Mouse (Mus musculus) heart, embryonic 11.5 days (tissue): ENCODE measurements around the gene Ppara. TPM values are rescaled to one million over a fixed set of nuclear protein-coding genes. Genes with fewer than 3 reads are reported as not detected.
A peak's percentile ranks its signal among the peaks of the same experiment; 100 is the strongest.
"Not testable (repeated sequence)": the region's sequence is repeated elsewhere in the genome, so short reads cannot be mapped to it uniquely, and the experiment has no call there.

Experiments
- ATAC-seq: fragments of 200-750 bp; cut with Nextera tagmentation; replicated peaks from 2 replicates; pipeline ENCODE4 v1.8.0; 2017; ENCODE audit warnings: moderate library complexity; ENCODE audit not compliant: insufficient number of reproducible peaks, low FRiP score, low TSS enrichment
- H3K27ac ChIP-seq: fragments of 300-500 bp; sonication (generic); 2 replicates; pipeline ENCODE4 v1.5.1; 2014; ENCODE audit warnings: mild to moderate bottlenecking, low read depth, low read length
- H3K27me3 ChIP-seq: fragments of 300-500 bp; sonication (generic); 2 replicates; pipeline ENCODE4 v1.6.1; 2014; ENCODE audit warnings: mild to moderate bottlenecking, low read length, mixed read lengths; ENCODE audit not compliant: control insufficient read depth, insufficient read depth
- H3K36me3 ChIP-seq: fragments of 300-500 bp; sonication (generic); 2 replicates; pipeline ENCODE4 v1.6.1; 2014; ENCODE audit warnings: mild to moderate bottlenecking, low read length, moderate library complexity, mixed read lengths; ENCODE audit not compliant: control insufficient read depth, insufficient read depth
- H3K4me1 ChIP-seq: fragments of 300-500 bp; sonication (generic); 2 replicates; pipeline ENCODE4 v1.6.1; 2014; ENCODE audit warnings: low read length; ENCODE audit not compliant: control insufficient read depth, insufficient read depth
- H3K4me2 ChIP-seq: fragments of 300-500 bp; sonication (generic); 2 replicates; pipeline ENCODE4 v1.6.1; 2014; ENCODE audit warnings: mild to moderate bottlenecking, moderate library complexity
- H3K4me3 ChIP-seq: fragments of 300-500 bp; sonication (generic); 2 replicates; pipeline ENCODE4 v1.5.1; 2014; ENCODE audit warnings: low read depth, low read length
- H3K9ac ChIP-seq: fragments of 300-500 bp; sonication (generic); 2 replicates; pipeline ENCODE4 v1.6.1; 2014; ENCODE audit warnings: mild to moderate bottlenecking, low read depth, low read length, moderate library complexity
- H3K9me3 ChIP-seq: fragments of 300-500 bp; sonication (generic); replicated peaks from 2 replicates; pipeline ENCODE4 v1.6.1; 2016; ENCODE audit warnings: low read length; ENCODE audit not compliant: control insufficient read depth
- WGBS: fragments of 180-500 bp; shearing (Covaris S2); extraction: QIAGEN DNeasy Blood & Tissue Kit; methylation state at CpG from one replicate; pipeline ENCODE4 v1.1.7; 2014; ENCODE audit not compliant: insufficient replicate concordance; 5-methylcytosine and 5-hydroxymethylcytosine counted together
- polyA plus RNA-seq: library from polyadenylated mRNA; unstranded; fragments of >200 nt; fragmentation: Nextera tagmentation; extraction: Ambion mirVana; gene quantifications from 2 replicates; pipeline ENCODE4 v1.2.1, GENCODE M21; 2014

Ppara gene
- polyA plus RNA-seq, 1 experiment from 2014 or later = 2.8 TPM

DNA sequence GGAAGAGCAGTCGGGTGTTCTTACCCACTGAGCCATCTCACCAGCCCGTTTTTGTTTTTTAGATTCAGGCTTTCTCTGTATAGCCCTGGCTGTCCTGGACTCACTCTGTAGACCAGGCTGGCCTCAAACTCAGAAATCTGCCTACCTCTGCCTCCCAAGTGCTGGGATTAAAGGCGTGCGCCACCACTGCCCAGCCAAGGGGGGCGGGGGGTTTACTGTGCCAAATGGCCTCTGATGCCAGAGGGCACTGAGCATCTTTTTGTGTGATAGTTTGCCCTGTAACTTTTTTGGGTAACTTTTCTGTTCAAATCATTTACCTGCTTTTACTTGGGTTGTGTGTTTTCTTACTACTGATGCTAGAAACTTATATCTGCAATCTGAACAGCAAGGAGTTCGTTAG, 44.1 kb downstream of the Ppara start:
- H3K27ac ChIP-seq, H3K4me3 ChIP-seq, H3K4me1 ChIP-seq, H3K27me3 ChIP-seq, H3K9ac ChIP-seq, H3K4me2 ChIP-seq, ATAC-seq, H3K9me3 ChIP-seq, H3K36me3 ChIP-seq: not testable (repeated sequence)
- 84% methylated on average over 6 of the region's 6 CpGs for WGBS

DNA sequence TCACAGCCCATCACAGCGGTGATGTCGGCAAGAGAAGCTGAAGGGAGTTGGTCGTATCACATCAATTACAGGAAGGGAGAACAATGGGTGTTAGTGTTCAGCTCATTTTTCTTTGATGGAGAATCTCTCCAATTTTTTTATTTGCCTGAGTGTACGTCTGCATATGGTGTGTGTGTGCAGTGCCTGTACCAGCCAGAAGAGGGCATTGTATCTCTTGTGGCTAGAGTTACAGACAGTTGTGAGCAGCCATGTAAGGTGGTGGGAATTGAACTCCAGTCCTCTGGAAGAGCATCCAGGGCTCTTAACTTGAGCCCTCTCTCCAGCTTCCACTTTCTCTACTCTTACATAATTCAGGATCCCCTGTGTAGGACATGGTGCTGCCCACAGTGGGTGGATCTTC, 48.4 kb downstream of the Ppara start:
- no peak for ATAC-seq
- Histone ChIP-seq H3K36me3 (no peaks in the 10 kb centered on the region), H3K9ac (no peak overlapping the region), H3K4me1 (no peaks in the 10 kb centered on the region), H3K9me3 (no peaks in the 10 kb centered on the region), H3K27ac (no peak overlapping the region), H3K4me3 (no peak overlapping the region), H3K27me3 (no peaks in the 10 kb centered on the region), H3K4me2 (no peak overlapping the region)
- 87% methylated on average over 4 of the region's 4 CpGs for WGBS

DNA sequence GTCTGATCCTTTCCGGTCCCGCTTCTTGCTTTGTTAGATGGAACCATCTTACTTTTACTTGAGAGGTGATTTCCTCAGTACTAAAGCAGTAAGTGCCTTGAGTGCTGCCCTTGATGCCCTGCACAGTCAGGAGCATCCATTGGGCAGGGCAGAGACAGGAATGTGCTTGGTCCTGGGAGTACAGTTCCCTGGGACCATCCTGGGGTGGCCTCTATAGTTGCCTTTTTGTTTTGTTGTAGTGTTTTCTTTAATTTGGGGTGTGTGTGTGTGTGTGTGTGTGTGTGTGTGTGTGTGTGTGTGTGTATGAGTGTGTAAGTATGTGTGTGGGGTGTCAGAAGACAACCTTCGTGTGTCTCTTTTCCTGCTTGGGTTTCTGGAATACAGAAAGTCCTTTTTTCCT, 49.6 kb downstream of the Ppara start:
- Histone ChIP-seq H3K27me3 (no peaks in the 10 kb centered on the region), H3K9me3 (no peaks in the 10 kb centered on the region), H3K4me1 (peaks cover 3% of the 10 kb centered on the region; the same call in 1 of the 2 replicates), H3K36me3 (no peaks in the 10 kb centered on the region), H3K4me2 (no peak overlapping the region), H3K9ac (no peak overlapping the region), H3K27ac (no peak overlapping the region), H3K4me3 (no peak overlapping the region)
- ATAC-seq = no peak
- WGBS = 81% methylated on average over 3 of the region's 3 CpGs

DNA sequence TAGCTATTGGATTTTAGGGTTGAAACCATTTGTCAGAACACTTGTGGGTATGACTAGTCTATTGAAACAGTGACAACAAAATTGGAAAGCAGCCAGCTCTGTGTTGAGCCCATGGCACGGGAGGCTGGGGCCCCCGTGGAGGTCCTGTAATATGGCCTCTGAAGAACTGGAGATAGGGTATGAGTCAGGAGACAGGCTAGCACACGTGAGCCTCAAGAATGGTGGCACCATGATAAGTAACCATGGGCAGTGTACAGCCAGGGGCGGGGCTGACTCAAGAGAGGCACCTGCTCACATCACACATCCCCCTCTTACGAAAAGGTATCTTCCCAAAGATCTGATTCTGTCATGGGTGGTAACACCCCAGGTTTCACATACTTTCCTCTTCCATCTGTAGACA, 51.9 kb downstream of the Ppara start:
- no peak overlapping the region for H3K9ac ChIP-seq
- H3K4me1 ChIP-seq = peaks cover 3% of the 10 kb centered on the region; the same call in 1 of the 2 replicates
- H3K36me3 ChIP-seq = no peaks in the 10 kb centered on the region
- no peak overlapping the region for H3K4me2 ChIP-seq
- no peaks in the 10 kb centered on the region for H3K9me3 ChIP-seq
- 62% methylated on average over 5 of the region's 5 CpGs for WGBS
- H3K27ac ChIP-seq = no peak overlapping the region
- H3K4me3 ChIP-seq = no peak overlapping the region
- H3K27me3 ChIP-seq = no peaks in the 10 kb centered on the region; the same call in 1 of the 2 replicates
- no peak for ATAC-seq

DNA sequence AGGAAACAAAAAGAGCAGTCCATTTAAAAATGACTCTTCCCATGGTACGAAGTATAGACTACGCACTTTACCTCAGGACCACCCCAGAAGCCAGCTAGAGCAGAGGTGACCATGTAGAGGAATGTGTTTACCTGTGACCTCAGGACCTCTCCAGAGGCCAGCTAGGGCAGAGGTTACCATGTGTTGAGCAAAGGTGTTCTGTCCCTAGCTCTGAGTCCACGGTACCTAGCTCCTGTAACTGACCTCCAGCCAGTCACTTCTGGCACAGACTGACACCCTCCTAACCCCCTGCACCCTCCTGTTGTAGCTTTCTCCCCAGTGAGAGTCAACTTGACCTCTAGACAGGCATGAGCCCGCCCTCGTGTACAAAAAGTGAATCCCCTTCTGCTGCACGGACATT, 52.7 kb downstream of the Ppara start:
- WGBS = 88% methylated on average over 6 of the region's 6 CpGs
- no peak overlapping the region for H3K9ac ChIP-seq
- peaks cover 3% of the 10 kb centered on the region; the same call in 1 of the 2 replicates for H3K4me1 ChIP-seq
- no peak overlapping the region for H3K4me2 ChIP-seq
- H3K27ac ChIP-seq = no peak overlapping the region
- ATAC-seq = no peak
- H3K9me3 ChIP-seq = no peaks in the 10 kb centered on the region
- H3K4me3 ChIP-seq = no peak overlapping the region
- no peaks in the 10 kb centered on the region for H3K36me3 ChIP-seq
- H3K27me3 ChIP-seq = no peaks in the 10 kb centered on the region; the same call in 1 of the 2 replicates

DNA sequence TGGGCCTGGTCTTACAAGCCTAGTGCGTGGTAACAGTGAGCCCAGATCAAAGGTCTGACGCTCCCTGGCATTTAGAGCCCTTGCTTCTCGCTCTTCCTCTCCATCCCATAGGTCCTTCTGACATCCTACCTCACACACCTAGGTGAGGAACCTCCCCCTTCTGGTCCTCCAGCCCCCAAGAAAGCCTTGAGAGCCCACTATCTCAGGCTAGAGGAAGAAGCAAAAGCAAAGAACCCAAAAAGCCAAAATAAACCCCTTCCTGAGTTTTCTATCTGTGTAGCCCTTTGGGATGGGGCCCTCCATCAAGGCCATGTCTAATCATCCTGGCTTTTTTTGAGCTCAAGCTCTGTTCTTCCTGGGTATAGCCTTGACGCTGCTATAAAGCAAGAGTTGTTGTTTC, 53.3 kb downstream of the Ppara start:
- Histone ChIP-seq H3K4me2 (no peak overlapping the region), H3K9me3 (no peaks in the 10 kb centered on the region), H3K36me3 (no peaks in the 10 kb centered on the region), H3K9ac (no peak overlapping the region), H3K27ac (no peak overlapping the region), H3K4me3 (no peak overlapping the region), H3K4me1 (peaks cover 3% of the 10 kb centered on the region; the same call in 1 of the 2 replicates), H3K27me3 (no peaks in the 10 kb centered on the region; the same call in 1 of the 2 replicates)
- ATAC-seq = no peak
- WGBS = 92% methylated on average over 4 of the region's 4 CpGs

DNA sequence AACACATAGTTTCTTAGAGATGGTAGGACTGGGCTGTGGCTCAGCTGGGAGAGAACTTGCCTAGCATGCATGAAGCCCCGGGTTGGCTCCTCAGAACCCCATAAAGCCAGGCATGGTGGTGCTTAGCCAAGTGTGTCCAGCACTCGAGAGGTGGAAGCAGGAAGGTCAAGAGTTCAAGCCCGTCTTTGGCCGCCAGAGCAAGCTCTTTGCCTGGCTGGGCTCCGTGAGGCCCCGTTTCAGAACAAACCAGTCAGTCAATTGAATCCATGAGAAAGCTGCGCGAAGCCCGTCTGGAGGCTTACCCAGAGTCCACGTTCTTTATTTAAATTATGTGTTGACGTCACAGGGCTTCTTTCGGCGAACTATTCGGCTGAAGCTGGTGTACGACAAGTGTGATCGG, 53.9 kb downstream of the Ppara start:
- H3K4me1 ChIP-seq = peaks cover 3% of the 10 kb centered on the region; the same call in 1 of the 2 replicates
- WGBS = 75% methylated on average over 16 of the region's 16 CpGs
- no peak for ATAC-seq

DNA sequence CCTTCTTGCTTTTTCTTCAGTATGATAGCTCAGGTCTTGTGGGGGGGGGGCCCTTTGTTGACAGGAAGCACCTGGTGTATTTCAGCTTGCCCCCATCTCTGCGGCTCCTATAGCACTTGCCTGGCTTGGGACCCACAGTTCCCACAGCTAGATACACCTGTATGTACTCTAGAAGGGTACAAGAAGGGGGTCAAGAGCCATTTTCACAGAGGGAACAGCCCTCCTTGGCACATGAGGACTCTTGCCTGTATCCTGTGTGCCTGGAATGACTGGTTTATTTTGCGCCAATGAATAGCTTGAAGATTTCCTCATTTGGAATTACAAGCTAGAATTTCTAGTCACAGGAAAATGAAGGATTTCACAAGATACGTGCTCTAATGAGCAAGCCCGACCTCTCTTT, 56.7 kb downstream of the Ppara start:
- Histone ChIP-seq H3K36me3 (no peaks in the 10 kb centered on the region), H3K4me3 (no peak overlapping the region), H3K9ac (no peak overlapping the region), H3K4me2 (no peak overlapping the region), H3K9me3 (no peaks in the 10 kb centered on the region), H3K27me3 (no peaks in the 10 kb centered on the region; the same call in 1 of the 2 replicates), H3K27ac (no peak overlapping the region), H3K4me1 (peaks cover 3% of the 10 kb centered on the region; the same call in 1 of the 2 replicates)
- 82% methylated on average over 4 of the region's 4 CpGs for WGBS
- ATAC-seq = no peak

More for the DNA sequence above, 53.9 kb downstream of the Ppara start:
- Histone ChIP-seq H3K27me3 (no peaks in the 10 kb centered on the region; the same call in 1 of the 2 replicates), H3K9me3 (no peaks in the 10 kb centered on the region), H3K4me2 (no peak overlapping the region), H3K4me3 (no peak overlapping the region), H3K27ac (no peak overlapping the region), H3K9ac (0 out of 2 replicates have a peak overlapping the region, but pooled peaks have one; percentile 6), H3K36me3 (no peaks in the 10 kb centered on the region)

DNA sequence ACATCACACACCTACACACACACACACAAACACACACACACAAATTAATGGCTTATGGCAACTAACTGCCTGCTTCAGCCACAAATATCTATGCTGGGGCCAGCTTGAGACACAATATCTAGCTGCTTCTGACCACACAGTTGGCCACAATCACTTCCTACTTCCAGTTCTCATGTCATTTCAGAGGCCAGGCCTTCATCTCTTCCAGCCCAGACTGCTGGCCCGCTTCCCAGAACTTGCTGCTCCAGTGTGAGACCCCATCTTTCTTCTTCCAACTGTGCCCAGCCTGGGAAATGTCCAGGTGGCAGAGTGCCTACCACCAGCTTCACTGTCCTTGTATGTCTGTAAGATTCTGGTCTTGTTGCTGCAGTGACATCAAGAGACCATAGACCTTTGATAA, 58.0 kb downstream of the Ppara start:
- Histone ChIP-seq H3K36me3 (no peaks in the 10 kb centered on the region), H3K9me3 (no peaks in the 10 kb centered on the region), H3K4me2 (no peak overlapping the region), H3K4me3 (no peak overlapping the region), H3K4me1 (peaks cover 3% of the 10 kb centered on the region; the same call in 1 of the 2 replicates), H3K27me3 (no peaks in the 10 kb centered on the region; the same call in 1 of the 2 replicates), H3K9ac (no peak overlapping the region), H3K27ac (no peak overlapping the region)
- 65% methylated on average over 1 of the region's 1 CpGs for WGBS
- no peak for ATAC-seq
